Mouse (Mus musculus) layer of hippocampus, adult 18-20 months (tissue): ENCODE measurements around the gene Smtnl1. TPM values are rescaled to one million over a fixed set of nuclear protein-coding genes. Genes with fewer than 3 reads are reported as not detected.

Experiments used
- DNase-seq, 2 experiments: peaks; one replicate each; pipeline ENCODE4 v3.0.0; 2022; ENCODE audit warnings: low spot score in 2 of 2
- total RNA-seq, 2 experiments: library from RNA; stranded (reverse); gene quantifications; 2 replicates each; pipeline ENCODE4 v1.2.3; 2021

The Smtnl1 gene
- total RNA-seq, 2 experiments from 2014 or later, result not detected

DNA sequence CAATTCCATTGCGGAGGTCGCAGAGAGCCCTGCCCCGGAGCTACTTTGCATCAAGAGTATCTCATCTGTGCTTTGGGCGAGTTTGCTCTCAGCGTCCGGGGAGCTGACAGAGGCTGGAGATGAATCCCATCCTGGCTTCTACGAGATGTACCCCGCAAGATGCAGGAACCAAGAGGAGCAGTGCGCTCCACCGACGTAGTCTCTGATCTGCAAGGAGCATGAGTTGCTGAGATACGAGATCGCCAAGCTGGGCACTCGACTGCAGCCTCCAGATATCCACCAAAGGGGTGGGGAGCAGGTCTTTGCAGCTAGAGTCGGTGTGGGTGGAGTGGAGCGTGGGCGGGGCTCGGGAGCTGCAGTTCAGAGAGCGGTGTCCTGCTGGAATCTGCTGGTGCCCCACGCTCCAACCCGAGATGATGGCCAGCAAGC, 23.9 kb downstream of the Smtnl1 start, which contains the start of gene Ube2l6:
Gene Ube2l6, plus strand, starts transcription at position 336 of the 429 bp plus-strand sequence.
- peak; percentile 52 to 73 for DNase-seq

GRCm38 (mm10) chr2:84797833-84798492, 24.5 kb downstream of the Smtnl1 start:
- peak; percentile 73 to 94 for DNase-seq

- no peak for DNase-seq
Observed at GRCm38 (mm10) chr2:84793871-84794270, 28.6 kb downstream of the Smtnl1 start.

GRCm38 (mm10) chr2:84793154-84793553, 29.3 kb downstream of the Smtnl1 start:
- DNase-seq, result no peak

- no peak for DNase-seq
Observed at GRCm38 (mm10) chr2:84792516-84792915, 29.9 kb downstream of the Smtnl1 start.

DNA sequence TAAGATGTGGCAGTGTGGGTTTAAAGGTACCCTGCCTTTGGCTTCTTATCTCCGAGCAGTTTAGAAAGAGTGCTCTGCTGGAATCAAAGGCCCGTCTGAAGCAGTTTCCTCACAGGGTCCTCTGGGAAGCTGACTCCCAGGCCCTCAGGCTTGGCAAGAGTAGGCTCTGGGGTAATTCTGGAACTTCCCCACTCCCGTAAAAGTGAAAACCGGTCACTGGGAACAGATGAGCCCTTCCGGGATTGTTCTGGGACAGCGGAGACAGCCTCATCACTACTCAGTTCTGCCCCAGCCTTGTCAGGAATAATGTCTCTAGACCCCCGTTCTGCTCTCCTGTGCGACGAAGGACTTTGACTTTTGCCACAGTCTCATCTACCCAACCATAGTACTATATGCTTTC, 32.0 kb downstream of the Smtnl1 start:
- no peak for DNase-seq

DNA sequence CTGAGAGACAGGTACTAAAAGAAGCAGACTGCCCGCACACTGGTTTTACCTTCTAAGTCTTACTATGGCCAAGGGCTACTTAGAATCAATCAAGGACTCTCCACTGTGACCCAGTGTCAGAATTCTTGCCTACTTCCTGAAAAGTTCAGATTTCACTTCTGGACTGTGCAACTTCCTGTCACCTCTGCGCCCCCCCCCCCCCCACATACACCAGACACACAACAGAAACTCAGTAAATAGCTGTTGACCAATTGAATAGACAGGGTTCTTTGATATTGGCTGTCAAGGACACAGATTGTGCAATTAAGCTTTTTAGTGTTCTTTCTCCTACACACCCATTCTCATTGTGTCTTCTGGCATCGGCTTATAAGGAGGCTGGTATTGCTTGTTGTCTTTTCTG, 34.1 kb downstream of the Smtnl1 start:
- DNase-seq, result no peak

GRCm38 (mm10) chr2:84783840-84784566, 38.4 kb downstream of the Smtnl1 start:
- no peak for DNase-seq

- no peak for DNase-seq
Observed at GRCm38 (mm10) chr2:84783315-84783714, 39.1 kb downstream of the Smtnl1 start.

- no peak for DNase-seq
Observed at GRCm38 (mm10) chr2:84779210-84779609, 43.2 kb downstream of the Smtnl1 start.

GRCm38 (mm10) chr2:84777706-84778105, 44.7 kb downstream of the Smtnl1 start:
- DNase-seq, result no peak

GRCm38 (mm10) chr2:84775665-84776064, 46.8 kb downstream of the Smtnl1 start:
- no peak for DNase-seq

DNA sequence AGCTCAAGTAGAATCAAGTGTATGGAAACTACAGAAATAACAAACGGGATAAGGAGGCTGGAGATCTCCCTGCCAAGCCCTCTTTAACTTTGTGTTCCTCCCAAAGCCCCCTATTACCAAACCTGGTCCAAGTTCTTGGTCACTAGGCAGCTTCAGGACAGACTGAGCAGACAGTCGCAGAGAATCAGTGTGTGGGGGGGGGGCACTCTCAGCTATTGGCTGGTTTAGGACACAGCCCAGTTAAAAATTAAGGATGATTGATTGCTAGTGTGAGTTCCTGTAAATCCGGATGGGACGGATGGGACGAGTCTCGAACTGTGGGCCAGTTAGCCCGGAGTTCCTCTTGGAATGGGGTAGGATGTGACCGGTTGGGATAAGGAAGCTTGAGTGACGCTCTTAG, 47.2 kb downstream of the Smtnl1 start, which contains the start of gene Serping1:
Gene Serping1, minus strand, starts transcription at position 204 of the 400 bp plus-strand sequence.
- no peak for DNase-seq

DNA sequence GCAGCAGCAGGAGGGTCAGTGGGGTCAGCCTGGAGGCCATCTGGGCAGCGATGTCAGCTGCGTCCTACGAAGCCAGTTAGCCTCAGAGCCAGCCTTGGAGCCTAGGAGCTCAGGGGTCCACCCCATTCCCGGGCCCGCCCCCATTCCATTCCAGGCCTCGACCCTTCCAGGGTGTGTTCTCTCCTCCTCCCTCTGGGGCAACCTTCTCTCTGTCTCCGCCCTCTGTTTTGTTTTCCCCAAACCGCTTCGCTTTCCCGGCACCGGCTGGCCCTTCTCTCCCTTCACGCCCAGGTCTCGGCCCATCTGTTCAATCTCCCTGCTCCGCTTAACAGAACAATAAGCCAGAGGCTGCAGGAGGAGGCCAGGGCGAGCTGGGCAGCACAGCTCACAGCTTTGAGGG, 47.7 kb downstream of the Smtnl1 start:
- peak in 1 of 2 experiments; percentile 19 for DNase-seq

DNA sequence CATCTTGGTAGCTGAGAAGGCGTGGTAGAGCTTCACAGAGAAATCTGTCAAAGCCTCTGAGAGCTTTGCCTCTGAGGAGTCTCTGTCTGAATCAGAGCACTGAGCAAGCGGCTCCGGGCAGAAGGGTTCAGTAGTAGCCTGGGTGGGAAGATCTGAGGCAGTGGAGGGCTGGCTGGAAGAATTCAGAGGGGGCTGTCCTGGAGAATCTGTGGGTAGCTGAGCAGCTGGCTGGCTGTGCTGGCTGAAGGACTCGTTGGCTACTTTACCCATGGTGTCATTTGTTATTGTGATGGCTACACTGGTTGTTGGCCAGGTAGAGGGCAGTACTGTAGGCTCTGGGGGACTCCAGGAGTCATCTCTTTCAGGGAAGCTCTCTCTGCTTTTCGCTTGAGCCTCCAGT, 49.3 kb downstream of the Smtnl1 start:
- no peak for DNase-seq

- DNase-seq, result no peak
Observed at GRCm38 (mm10) chr2:84772454-84772853, 50.0 kb downstream of the Smtnl1 start.

DNA sequence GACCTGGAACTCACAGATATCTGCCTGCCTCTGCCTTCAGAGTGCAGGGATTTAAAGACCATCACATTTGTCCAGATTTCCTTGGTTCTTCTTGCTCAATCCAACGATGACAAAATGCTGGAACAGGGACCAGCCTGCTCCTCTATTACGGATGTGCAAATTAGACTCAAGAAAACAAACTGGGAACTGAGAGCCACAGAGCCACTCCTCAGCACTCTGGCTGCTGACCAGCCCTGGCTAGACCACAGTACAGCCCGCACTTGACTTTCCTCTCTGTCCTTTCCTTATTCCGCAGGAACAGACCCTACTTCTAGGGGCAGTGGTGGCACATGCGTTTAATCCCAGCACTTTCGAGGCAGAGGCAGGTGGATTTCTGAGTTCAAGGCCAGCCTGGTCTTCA, 52.0 kb downstream of the Smtnl1 start:
- DNase-seq, result no peak

- no peak for DNase-seq
Observed at GRCm38 (mm10) chr2:84762818-84763217, 59.6 kb downstream of the Smtnl1 start.

DNA sequence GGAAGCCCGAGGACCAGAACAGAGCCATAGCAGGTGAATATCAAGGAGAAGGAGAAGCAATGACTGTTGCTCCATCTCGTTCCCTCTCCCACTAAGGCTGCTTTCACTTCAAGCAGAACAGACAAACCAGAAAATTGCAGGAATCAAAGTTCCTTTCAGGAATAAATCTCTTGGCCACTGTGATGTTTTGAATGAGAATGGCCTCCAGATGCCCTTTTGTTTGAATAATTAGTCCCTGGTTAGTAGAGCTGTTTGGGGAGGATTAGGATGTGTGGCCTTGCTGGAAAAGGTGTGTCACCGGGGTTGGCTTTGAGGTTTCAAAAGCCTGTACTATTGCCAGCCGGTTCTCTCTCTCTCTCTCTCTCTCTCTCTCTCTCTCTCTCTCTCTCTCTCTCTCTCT, 60.2 kb downstream of the Smtnl1 start:
- no peak for DNase-seq

DNA sequence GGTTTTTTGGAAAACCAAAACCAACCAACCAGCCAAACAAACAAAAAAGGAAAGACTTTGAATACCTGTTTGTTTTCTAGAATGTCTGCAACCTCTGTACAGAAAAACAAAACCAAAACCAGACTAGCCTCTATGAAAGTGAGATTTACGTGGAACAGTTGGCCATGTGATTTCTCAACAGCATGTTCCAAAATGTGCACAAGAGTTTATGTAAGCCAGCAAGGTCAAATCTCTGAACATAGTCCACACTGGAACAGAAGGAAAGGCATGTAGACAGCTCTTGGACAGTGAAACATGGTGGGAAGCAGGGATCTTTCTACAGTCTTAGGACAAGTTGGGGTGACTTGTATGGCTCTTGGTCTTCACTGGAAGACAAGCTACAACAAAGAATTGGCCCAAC, 60.6 kb downstream of the Smtnl1 start:
- DNase-seq, result no peak

DNA sequence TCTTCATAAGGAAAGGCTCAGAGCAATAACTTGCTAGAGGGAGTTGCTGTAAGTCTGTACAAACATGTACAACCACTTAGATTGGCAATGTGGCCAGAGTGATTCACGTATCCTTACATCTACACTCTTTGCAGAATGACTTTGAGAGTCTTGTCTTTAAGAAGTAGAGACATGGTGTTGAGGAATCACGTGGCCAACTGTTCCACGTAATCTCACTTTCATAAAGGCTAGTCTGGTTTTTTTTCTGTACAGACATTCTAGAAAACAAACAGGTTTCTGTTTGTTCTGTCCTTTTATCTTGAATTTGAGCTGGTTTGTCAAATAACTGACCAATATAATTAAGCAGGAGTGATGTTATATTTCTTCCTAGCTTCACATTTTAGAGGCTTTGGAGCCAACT, 61.1 kb downstream of the Smtnl1 start:
- no peak for DNase-seq
